Mouse (Mus musculus): ENCODE measurements around the gene Prkcz. TPM values are rescaled to one million over a fixed set of nuclear protein-coding genes. Genes with fewer than 3 reads are reported as not detected.

The Prkcz gene
- total RNA-seq, 2 experiments from 2014 or later: 224 to 236 TPM

GRCm38 (mm10) chr4:155323081-155323795, 37.9 kb downstream of the Prkcz start:
- no peak for DNase-seq (ENCODE audit: low spot score in 2 of 2)
- intact Hi-C loops (cut with DNase I): no loop called here

GRCm38 (mm10) chr4:155320281-155321244, 40.6 kb downstream of the Prkcz start:
- DNase-seq (ENCODE audit: low spot score in 2 of 2): no peak
- intact Hi-C loops (cut with DNase I): no loop called here

- no peak for DNase-seq (ENCODE audit: low spot score in 2 of 2)
- intact Hi-C loops (cut with DNase I): no loop called here
Observed at GRCm38 (mm10) chr4:155318266-155318665, 42.9 kb downstream of the Prkcz start.

- intact Hi-C loops (cut with DNase I): no loop called here
- no peak for DNase-seq (ENCODE audit: low spot score in 2 of 2)
Observed at GRCm38 (mm10) chr4:155315031-155315430, 46.1 kb downstream of the Prkcz start.

- DNase-seq (ENCODE audit: low spot score in 2 of 2): no peak
- intact Hi-C loops (cut with DNase I): loop anchor here (2.0 to 10.0 kb wide), 4 partner anchors 34 to 221 kb away; partner anchors contain the start of genes Morn1 and Rer1
Observed at GRCm38 (mm10) chr4:155308679-155309078, 52.5 kb downstream of the Prkcz start.

GRCm38 (mm10) chr4:155308068-155308467, 53.1 kb downstream of the Prkcz start:
- intact Hi-C loops (cut with DNase I): loop anchor here (2.0 to 10.0 kb wide), 4 partner anchors 34 to 221 kb away; partner anchors contain the start of genes Morn1 and Rer1
- DNase-seq (ENCODE audit: low spot score in 2 of 2): peak; percentile 86 to 87

DNA sequence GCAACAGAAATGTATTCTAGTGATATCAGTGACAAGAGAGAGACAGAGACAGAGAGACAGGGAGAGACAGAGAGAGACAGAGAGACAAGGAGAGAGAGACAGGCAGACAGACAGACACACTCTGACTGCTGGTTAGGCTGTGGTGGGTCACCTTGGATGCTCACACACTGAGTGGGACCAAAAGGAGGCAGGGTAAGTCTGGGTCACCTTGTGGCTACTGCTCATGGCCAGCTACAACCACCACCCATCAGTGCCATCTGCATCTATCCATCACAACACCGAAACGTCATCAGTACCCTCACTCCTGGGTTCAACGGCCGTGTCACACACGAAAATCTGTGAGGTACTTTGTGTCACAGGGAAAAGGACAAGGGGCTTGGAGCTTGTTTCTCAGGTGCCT, 53.6 kb downstream of the Prkcz start:
- DNase-seq (ENCODE audit: low spot score in 2 of 2): no peak
- intact Hi-C loops (cut with DNase I): loop anchor here (5.0 to 10.0 kb wide), 3 partner anchors 35 to 220 kb away; partner anchors contain the start of genes Morn1 and Rer1

- intact Hi-C loops (cut with DNase I): loop anchor here (5.0 to 10.0 kb wide), 3 partner anchors 36 to 219 kb away; partner anchors contain the start of genes Morn1 and Rer1
- no peak for DNase-seq (ENCODE audit: low spot score in 2 of 2)
Observed at GRCm38 (mm10) chr4:155306356-155307242, 54.6 kb downstream of the Prkcz start.

- intact Hi-C loops (cut with DNase I): loop anchor here (5.0 to 10.0 kb wide), 3 partner anchors 37 to 218 kb away; partner anchors contain the start of genes Morn1 and Rer1
- DNase-seq (ENCODE audit: low spot score in 2 of 2): peak; percentile 65 to 79
Observed at GRCm38 (mm10) chr4:155305531-155306031, 55.6 kb downstream of the Prkcz start.

DNA sequence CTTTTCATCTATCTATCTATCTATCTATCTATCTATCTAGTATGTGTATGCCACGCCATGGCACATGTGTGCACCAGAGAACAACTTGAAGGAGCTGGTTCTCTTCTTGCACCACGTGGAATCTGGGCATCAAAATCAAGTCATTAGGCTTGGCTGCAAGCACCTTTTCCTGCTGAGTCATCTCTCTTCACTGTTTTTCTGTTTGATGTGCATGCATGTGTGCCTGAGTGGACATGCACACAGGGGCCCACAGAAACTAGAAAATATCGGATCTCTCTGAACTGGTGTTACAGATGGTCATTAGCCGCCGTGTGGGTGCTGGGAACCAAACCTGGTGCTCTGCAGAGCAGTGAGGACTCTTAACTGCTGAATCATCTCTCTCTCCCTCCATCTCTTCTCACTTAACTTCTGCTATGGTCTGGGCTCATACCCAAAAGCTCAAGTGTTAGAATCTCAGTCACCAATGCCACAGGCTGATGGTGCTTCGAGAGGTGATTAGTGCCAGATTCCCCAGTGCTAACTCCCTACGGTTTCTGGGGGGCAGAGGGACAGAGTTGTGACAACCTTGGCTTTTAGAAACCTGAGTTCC, 56.6 kb downstream of the Prkcz start:
- no peak for DNase-seq (ENCODE audit: low spot score in 2 of 2)

DNA sequence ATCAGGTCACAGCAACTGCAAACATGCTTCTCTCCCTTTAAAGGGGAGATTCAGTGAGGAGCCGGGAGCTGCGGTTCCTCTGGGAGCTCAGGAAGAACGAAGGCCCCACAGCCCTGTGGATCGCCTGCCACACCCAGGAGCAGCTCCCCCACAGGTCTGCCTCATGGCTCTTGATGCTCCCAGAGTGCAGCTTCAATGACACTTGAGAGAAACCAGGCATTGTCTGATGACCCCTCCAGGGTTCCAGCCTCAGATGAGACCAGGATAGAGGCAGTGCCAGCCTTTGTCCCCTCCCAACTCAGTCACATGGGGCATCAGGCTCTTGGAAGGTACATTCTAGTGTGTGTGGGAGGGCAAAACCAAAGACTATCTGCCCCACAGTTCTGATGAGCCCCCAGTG, 59.2 kb downstream of the Prkcz start:
- peak in 1 of 2 experiments; percentile 35 for DNase-seq (ENCODE audit: low spot score in 2 of 2)
- intact Hi-C loops (cut with DNase I): loop anchor here (10.0 kb wide), 1 partner anchor 177 kb away; no protein-coding TSS in a partner anchor

More for the DNA sequence above, 56.6 kb downstream of the Prkcz start:
- intact Hi-C loops (cut with DNase I): loop anchor here (5.0 to 10.0 kb wide), 3 partner anchors 38 to 217 kb away; partner anchors contain the start of genes Morn1 and Rer1

- DNase-seq (ENCODE audit: low spot score in 2 of 2): no peak
- intact Hi-C loops (cut with DNase I): loop anchor here (10.0 kb wide), 1 partner anchor 176 kb away; no protein-coding TSS in a partner anchor
Observed at GRCm38 (mm10) chr4:155301098-155301447, 60.1 kb downstream of the Prkcz start.

DNA sequence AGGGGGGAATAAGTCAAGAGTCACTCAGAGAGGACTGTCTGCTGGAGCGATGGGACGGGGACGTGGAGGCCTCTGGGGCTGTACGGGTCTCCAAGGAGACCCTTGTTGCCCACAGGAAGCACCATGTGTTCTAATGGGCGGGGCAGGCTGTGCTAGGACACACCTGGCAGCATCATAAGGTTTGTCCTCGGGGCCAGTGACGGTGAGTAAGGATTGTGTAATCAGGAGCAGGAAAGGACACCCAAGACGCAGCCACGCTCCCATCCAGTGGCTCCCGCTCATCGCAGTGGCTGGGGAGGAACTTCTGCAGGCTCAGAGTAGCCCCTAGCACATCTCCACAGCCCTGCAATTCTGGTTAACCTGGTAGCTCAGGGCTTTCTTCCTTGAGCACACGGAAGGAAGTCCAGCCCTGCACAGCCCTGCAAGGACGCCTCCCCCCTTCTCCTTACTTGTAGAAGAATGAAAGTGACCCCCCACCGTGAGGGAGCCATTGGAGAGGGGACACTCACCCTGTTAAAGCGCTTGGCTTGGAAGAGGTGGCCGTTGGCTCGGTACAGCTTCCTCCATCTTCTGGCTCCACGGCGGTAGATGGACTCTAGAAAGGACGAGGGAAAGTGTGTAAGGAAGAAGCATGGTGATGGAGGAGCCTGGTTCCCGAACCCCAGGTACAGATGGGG, 60.6 kb downstream of the Prkcz start:
- intact Hi-C loops (cut with DNase I): loop anchor here (10.0 kb wide), 1 partner anchor 176 kb away; no protein-coding TSS in a partner anchor
- DNase-seq (ENCODE audit: low spot score in 2 of 2): no peak

DNA sequence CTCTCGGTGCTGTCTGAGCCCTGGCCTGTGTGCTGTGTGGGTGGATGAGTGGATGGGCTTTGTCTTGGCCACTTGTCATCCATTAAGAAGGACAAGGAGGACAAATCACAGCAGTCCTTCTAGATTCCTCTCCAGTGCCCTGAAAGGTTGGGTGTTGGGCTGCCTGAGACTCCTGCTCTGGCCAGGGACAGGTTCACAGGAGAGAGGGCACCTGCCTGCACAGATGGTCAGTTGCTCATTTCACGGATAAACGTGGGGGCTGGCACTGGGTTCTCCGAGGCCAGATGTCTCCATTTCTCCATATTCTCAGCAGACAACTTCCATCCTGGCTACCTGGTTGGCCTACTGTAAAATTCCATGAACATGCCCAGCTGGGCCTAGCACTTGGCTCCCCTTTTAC, 62.3 kb downstream of the Prkcz start:
- intact Hi-C loops (cut with DNase I): no loop called here
- no peak for DNase-seq (ENCODE audit: low spot score in 2 of 2)

- no peak for DNase-seq (ENCODE audit: low spot score in 2 of 2)
- intact Hi-C loops (cut with DNase I): no loop called here
Observed at GRCm38 (mm10) chr4:155297057-155297456, 64.1 kb downstream of the Prkcz start.

GRCm38 (mm10) chr4:155295996-155296395, 65.2 kb downstream of the Prkcz start:
- DNase-seq (ENCODE audit: low spot score in 2 of 2): peak; percentile 56 to 63
- intact Hi-C loops (cut with DNase I): no loop called here

DNA sequence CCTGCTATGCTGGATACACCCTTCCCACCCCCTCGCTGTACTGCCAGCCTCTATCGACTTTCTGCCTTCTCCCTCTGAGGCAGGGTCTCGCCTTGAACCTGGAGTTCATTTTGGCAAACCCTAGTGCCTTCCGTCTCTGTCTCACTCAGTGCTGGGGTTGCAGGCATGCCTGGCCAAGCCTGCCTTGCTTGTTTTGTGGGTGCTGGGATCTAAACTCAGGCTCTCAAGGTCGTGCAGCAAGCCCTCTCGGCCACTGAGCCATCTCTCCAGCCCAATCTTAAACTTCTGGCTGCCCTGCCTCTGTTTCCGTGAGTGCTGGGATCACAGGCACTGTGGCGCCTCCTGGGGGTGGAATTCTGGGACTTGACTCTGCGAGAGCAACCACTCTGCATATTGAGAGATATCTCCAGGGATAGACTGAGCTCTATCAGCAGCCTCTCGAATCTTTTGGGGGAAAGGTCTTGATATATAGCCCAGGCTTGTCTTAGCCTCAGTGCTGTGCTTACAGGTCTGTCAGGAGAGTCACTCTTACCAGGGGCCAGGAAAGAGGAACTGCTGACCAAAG, 66.1 kb downstream of the Prkcz start:
- intact Hi-C loops (cut with DNase I): no loop called here
- DNase-seq (ENCODE audit: low spot score in 2 of 2): no peak

Data from left cerebral cortex, postnatal 36 days (tissue).